Mouse (Mus musculus) activated CD4-positive, CD25-positive, alpha-beta regulatory T cell, adult 4 months (primary cell): ENCODE data around the gene Nmnat2. TPM values are rescaled to one million over a fixed set of nuclear protein-coding genes. Genes with fewer than 3 reads are reported as not detected.

Source experiments
- ATAC-seq: one replicate; pipeline ENCODE4 v1.8.0; 2017
- polyA plus RNA-seq, 2 experiments: library from polyadenylated mRNA; unstranded; fragments of 100-300 nt; shearing (Covaris generic); gene quantifications; one replicate each; pipeline ENCODE4 v1.2.1; 2017

Gene Nmnat2
- polyA plus RNA-seq, 2 experiments from 2014 or later = 1.4 to 2.0 TPM

DNA sequence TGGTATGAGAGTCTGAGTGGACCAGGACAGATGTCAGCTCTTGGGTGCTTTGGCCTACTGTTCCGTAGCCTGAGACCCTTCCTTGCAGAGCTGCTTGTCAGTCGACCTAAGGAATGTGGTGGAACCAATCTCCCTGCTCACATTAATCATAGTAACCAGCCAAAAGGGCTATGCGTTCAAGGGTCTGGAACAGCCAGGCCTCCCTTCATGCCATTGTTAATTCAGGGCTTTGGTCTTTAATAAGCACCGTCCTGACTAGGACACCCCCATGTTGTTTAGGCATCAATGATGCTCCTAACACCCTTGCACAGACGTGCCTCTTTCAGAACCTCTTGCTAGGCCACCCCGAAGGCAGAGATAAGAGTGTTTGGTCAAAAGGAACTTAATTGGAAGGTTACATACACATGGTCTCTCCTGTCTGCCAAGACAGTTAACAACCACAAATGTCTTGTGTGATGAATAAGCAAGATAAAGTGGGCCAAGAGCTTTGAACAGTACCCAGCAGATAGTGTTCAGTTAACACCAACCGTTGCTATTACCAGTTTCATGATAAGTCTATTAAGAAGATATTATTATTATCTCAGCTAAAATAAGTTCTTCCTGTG lies 66.3 kb downstream of the Nmnat2 start:
- no peak for ATAC-seq

DNA sequence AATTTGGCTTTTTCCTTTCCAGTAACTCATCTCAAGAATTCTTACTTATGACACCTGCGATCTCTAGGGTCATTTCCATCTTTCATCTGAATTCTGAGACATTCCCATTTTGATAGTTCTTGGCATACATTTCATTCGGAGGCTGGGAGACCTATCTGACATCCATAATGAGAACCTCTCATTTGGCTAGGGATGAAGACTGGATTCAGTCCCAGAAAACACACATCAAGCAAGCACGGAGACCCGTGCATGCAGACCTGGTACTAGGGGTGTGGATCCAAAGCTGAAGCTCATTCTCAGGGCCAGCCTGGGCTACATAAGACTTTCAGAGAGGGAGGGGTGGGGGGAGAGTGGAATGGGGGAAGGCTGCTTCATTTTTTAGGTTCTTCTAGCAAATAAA lies 68.2 kb downstream of the Nmnat2 start:
- no peak for ATAC-seq

DNA sequence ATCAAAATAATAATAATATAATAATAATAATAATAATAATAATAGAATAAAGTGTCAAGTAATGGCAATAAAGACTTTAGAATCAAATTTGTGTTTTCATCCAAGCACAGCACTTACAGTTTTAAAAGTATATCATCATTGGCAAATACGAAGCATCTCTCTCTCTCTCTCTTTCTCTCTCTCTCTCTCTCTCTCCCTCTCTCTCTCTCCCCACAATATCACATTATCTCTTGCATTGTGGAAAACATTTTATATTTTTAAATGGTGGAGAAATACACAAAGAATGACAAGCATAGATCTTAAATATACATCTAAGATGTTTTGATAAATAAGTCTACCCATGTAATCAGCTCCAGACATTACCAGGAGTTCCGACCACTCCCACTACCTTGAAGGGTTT lies 69.1 kb downstream of the Nmnat2 start:
- ATAC-seq = no peak

DNA sequence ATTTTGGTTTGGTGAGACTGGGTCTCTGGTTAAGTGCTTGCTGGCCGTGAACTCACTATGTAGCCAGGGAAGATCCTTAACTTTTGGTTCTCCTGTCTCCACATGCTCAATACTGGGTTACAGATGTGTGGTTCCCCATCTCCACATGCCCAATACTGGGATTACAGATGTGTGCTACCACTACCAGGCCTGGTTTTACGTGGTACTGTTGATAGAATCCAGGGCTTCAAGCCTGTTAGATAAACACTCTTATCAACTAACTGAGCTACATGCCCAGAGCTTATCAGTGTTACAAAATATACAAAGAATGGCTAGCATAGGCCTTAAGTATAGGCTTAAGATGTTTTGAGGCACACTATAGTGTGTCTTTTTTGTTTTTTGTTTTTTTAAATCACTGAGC lies 69.7 kb downstream of the Nmnat2 start:
- ATAC-seq = no peak

DNA sequence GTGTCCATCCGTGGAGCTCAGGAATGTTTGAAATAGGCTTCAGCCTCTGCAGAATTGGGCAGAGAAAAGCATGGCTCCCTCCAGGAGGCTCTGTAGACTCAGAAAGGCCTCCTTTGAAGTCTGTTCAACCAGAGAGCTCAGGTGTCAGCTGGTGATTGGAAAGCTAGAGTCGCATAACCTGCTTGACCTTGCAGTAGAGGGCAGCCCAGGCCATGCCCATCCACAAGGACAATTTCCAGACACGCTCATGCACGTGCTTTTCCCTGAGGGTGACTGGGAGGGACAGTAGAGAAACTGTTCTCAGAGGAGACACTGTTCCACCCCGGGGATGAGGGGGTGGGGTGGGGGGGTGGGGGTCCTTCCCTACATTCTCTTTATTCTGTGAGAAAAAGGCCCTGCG lies 76.6 kb downstream of the Nmnat2 start:
- no peak for ATAC-seq

DNA sequence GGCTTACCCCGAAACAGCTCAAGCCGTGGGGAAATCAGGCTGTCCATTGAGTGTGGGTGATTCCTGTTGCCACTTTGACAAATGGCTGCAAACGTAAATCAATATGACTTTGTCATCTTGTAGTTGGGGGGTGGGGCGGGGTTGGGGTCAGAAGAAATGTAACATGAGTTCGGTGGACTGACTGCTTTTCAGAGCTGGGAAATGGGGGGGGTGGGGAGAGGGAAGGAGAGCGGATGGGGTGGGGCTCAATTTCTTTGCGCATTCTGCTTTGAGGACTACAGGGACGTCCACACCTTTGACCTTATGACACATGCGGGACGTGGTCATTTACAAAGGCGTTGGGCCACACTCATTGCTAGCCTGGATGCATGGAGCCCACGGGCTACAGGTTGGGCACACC lies 77.2 kb downstream of the Nmnat2 start:
- ATAC-seq = no peak

DNA sequence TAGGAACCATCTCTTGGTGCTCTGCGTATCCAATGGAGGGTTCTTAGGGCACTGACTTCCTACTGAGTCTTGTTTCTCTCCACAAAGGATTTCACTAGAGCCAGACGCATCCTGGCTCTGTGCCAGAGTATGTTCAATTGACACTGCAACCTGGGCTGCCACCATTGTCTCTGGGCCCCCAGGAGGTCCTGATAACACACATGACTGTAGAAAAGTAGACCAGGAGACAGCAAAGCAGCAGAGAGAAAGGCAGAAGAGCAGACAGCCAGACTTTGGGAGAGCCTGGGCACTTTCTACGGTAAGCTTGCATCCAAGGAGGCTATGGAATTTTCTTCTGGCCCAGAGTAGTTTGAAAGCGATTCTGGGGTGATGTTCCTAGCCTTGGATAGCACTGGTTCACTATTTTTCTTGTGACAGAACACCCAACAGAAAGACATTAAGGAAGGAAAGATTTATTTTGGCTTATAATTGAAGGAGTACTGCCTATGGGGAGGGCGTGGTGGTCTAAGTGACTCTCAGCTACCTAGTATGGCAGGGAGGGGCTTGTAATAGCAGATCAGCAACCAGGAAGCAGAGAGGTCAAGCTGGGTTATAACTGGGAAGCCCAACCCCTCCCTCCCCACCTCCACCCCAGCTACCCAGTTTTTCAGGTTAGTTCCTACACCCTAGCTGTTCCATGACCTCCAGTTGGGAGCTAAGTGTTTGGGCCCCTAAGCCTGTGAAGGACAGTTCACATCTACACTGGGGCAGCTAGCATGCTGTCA lies 78.5 kb downstream of the Nmnat2 start:
- no peak for ATAC-seq

DNA sequence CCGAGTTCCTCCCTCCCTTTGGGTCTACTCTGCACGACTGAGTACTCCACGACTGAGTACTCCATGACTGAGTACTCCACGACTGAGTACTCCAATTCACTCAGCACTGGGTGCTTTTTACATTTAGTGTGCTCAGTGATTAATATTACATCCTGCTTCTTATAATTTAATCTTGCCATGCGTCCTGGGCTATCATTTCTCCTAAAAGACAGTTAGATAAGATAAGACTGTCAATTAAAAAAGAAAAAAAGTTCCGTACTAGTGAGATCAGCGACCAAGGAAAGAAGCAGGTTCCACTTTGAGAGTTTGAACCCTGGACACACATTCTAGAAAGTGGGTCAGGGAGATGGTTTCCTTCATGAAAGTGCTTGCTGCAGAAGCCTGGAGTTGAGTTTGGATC lies 79.3 kb downstream of the Nmnat2 start:
- ATAC-seq = no peak

DNA sequence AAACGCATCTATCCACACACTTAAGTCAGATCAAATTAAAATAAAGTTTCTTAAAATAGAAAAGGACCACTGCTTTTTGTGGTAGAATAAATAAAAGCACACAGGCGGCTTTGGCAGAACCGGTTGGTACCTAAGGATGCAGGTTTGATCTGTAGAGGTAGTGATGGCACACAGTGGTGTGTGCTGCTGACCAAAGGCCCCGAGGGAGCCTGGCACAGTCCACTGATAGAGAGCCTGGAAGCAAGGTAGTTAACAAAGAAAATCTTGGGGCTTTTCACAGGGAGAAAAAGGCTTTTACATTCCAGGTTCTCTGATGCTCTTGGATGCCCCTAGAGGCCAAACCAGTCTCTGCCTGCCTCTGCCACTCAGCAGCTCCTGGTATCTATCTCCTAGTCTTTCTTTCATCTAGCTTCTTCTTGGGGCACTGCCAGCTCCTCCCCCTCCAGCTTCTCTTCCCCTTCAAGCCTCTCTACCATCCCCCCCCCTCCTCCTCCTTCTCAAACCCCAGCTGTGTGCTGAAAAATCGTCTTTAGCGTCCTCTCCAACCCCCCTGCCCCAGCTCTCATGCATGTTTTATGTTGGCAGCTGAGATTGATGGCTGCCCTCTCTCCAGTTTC lies 80.6 kb downstream of the Nmnat2 start:
- ATAC-seq = peak; percentile 34

DNA sequence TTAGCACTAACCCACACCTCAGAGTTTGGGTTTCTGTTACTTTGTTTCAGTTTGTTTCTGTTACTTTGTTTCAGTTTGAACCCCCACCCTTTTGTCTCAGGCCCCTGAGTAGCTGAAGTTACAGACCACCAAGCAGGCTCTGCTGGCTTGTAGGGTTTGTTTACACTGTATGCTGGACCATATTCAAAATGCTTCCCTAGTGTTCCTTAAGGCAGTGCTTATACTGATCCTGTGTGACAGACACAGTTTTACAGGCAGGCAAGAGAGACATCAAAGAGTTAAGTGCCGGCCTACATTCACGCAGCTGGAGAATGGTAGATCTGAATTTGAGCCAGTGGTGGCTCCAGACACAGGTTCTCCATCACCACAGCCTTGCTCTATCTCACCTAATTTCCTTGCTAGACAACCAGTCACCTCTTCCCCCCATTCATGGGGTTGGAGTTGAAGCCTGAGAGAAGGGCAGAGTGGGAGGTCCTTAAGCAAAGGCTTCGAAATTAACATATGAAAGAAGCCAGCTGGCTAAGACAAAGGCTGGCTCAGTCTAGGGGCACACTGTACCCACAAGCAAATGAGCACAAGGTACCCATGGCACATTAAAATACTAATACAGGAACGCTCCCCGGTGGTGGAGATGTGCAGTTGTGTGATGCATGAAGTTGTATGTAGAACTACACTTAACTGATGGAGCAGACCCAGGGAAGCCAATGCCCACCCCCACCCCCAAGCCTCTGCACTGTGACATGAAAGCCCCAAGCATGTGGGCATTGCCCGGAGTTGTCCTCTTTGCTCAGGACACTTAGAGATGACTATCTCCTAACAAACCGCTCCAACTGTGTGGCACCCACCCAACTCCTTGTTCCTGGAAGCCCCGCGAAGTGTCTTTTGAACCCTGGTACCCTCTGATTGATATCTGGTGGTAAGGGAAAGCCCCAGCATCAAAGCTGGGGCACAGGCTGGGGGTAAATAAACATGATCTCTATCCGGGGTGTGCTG lies 82.9 kb downstream of the Nmnat2 start:
- peak; percentile 75 for ATAC-seq

DNA sequence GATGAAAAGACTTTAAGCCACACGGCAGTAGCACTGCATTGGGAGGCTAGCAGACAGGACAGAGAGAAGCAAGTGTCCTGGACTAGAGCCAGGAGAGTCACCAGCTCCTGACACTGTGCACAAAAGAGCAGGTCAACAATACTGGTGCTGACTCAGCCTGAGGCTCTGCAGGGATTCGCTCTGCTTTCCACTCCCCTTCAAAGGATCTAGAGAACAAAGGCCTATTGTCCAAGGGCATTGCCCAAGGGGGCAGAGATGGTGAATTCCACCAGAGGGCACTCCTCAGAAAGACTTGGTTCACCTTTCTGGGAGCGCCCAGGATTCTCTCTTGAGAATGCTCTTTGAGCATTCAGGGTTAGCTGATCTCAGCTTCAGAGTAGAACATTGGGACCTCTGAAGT lies 85.3 kb downstream of the Nmnat2 start:
- no peak for ATAC-seq

DNA sequence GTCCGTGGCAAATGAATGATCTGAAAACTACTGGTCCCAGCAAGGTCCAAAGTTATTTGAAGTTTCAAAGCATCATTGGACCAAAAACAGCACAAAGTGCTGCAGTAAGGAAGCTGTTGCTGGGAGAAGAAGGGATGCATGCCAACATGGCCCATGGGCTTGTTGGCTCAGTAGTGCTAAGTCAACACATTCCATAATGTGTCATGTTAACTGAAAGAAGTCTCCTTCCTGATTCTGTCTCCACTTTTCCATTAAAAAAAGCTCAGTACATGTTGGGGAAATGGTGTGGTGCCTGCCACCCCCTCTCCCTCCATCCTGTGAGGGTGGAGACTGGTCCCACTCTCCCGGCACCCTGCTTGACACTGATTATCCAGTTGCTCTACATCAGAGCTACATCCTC lies 86.3 kb downstream of the Nmnat2 start:
- no peak for ATAC-seq

DNA sequence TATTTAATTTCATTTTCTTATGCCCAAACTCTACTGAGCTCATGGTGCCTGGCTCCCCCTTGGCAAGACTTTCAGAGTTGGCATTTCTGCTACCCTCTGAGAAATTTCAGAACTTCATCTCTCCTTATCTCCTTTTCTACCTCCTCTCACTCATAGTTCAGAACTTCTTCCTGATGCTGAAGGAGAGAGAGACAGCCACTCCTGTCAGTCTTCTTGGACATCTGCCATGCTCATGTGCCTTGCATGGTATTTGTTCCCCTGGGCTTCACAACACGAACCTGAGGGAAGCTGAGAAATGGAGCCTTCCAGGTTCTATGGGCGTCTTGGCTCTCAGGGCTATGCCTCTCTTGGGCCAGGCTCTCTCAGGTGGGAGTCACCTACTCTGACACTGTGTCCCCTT lies 87.5 kb downstream of the Nmnat2 start:
- no peak for ATAC-seq

DNA sequence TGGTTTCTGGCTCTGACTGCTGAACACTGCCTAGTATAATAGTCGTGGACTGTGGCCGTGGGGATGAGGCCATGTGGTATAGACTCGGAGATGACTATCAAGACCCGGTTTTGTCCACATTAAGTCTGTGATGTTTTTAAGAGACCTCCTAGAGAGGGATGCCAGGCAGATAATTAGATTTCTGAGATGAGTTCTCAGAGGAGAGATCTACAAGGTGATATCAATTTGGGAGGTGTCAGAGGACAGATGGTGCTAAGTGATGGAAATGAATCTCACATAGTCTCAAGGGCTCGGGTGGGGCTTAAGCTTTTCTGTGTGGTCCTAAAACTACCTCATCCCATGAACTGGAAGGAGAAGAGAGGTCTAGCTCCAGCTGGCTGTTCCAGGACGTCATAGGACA lies 88.5 kb downstream of the Nmnat2 start:
- no peak for ATAC-seq

DNA sequence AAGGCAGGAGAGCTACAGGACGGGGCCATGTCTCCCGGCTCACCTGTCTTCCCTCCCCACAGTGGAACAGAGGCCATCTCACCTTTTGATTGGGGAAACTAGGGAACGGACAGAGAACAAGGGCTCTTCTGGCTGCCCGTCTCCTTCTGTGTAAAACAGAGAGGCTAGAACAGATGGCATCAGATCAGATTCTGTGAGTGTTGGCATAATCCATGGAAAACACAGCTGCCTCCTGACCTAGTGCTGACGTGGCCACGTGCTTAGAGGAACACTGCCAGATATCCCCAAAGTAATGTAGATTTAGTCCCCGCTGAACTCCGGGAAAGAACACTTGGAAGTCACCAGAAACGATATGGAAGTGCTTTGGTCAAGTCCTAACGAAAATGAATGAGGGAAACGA lies 90.6 kb downstream of the Nmnat2 start:
- ATAC-seq = no peak

DNA sequence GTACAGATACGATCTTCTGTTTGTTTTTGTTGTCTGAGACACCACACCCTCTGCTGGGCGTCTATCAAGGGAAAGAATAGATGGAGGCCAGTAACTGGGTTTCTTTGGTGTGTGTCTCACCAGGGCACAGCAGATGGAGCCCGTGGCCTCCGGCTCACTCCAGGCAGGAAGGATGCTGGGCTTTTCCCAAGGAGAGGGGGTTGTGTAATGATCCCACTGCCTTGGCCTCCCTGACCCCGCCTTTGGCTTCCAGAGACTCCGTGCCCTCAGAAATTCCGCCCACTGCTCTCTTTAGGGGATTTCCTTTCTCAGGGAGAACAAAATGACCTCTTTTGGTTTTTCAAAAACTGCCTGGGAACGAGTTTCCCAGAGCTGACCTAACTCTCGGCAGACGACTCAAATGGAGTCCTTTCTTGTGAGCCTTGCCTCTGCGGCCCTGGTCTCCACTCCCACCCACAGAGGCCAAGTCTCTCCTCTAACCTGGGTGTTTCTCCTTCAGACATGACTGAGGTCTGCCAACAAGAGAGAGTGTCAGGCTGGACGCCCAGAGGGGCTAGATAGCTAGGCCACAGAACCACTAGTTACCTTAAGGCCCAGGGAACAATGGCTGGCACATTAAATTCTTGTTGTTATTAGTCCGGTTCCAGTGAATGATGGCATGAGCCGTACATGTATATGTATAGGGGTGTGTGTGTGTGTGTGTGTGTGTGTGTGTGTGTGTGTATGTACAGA lies 93.5 kb downstream of the Nmnat2 start:
- no peak for ATAC-seq

DNA sequence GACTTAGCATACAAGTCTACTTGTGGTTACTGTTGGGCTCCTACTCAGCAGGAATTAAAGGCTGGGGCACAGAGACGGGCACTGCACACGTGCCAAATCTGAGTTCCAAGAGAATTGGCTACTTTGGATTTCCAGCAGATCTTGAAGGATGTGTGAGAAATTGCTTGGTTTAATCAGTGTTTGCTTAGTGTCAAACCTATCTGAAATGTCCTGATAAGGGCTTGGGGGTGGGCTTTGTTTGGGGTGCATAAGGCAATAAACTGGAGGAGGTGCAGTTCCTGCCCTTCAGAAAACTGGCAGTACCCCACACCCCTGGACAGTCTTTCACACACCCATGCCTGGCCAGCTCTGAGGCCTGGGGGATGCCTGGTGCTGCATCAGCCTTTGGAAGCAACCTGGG lies 94.7 kb downstream of the Nmnat2 start:
- no peak for ATAC-seq

DNA sequence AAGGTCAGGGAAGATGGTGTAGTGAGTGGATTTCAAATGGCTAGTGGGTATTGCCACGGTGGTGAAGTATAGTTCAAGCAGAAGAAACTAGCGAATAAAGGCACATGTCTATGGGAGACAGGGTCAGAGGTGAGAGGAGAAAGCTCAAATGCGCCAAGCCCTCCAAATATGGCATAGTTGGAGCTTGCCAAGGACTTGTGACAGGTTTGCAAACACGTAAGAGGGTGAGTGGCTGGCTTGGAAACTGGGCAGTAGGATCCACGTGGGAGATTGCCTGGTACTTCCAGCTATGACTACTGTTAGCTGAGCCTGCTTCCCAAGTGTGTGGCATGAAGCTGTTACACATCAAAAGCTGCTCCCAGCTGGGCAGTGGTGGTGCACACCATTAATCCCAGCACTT lies 96.7 kb downstream of the Nmnat2 start:
- ATAC-seq = no peak

DNA sequence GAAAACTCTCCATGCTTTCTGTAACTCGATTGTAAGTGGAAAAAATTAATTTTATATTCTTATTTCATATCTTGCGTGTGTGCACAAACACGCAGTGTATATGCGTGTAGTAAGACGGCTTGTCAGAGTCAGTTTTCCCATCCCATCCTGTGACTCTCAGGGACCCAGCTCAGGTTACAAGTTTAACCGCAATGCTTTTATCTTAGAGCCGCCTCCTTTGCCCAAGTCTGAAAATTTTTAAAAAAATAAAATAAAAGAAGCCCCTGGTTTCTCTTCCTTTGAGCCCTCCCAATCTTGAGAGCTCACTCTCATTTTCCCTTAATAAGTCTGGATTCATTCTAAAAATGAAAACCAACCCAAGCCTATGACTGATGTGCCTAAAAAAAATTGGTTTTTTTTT lies 98.8 kb downstream of the Nmnat2 start:
- ATAC-seq = no peak

DNA sequence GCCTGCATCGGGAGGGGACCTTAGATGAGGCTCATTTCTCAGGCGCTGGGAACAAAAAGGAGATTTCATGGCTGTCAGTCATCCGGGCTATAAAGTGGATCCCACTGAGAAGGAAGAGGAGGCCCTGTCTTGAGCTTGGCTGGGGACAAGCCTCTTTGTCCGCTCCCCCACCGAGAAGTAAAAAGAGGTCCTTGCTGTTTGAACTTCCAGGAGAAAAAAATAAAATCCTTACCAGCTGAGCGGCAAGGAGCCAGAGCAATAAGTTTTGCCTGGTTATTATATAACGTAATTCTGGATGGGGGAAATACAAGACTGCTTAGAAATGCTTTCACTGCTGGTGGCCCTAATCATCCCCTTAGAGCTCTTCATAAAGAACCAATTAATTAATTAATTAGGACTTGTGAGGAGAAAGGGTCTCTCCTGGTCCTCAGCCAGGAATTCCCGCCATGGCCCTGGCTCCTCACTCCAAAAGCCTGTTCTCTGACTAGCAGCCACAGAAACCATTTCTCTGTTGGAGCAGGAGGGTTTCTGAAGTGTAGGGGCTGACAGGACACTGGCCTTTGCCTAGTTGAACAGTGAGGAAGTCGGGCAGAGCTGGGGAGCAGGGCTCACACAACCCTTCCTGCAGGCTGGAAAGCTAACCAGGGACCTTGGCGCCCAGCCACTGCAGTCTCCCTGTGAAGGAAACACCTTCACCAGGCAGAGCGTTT lies 99.5 kb downstream of the Nmnat2 start:
- ATAC-seq = no peak

DNA sequence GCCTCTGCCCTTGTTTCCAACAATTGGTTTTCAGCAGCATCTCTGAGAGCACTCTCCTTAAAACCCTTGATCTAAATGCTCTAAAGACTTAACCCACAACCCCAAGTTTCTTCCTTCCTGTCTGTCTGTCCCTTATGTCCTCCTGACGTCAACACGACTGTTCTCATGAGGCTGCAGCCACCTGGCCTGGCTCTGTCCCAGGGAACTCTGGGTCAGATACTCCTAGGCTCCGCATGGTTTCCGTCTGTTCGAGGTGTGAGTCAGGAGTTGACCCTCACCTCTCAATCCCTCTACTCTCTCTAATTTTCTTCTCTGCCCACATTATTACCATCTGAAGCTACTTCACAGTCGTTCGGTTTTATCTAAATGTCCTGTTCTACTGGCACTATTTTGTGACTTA lies 103.5 kb downstream of the Nmnat2 start:
- peak; percentile 72 for ATAC-seq

DNA sequence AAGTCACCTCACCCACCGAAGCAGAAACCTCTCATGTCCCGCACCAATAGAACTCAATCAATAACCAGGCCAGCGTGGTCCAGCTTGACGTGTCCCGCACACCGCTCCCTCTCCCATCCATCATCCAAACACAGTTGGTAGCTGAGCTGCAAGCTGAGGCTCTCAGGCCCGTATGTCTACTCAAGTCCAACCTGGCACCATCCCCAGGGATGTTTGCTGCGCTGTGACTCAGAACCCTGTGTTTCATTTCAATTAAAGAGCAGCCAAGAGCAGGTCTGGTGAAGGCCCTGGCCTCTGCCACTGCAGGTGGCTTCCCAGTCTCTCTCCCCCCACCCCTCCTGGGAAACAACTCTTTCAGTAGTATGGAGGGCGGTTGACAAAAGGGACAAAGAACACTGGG lies 104.8 kb downstream of the Nmnat2 start:
- ATAC-seq = no peak
